Mouse (Mus musculus) intestine, embryonic 14.5 days (tissue): ENCODE measurements around the gene Trmu. TPM values are rescaled to one million over a fixed set of nuclear protein-coding genes. Genes with fewer than 3 reads are reported as not detected.

Experiments
- ATAC-seq: fragments of 200-750 bp; cut with Nextera tagmentation; replicated peaks from 2 replicates; pipeline ENCODE4 v1.8.0; 2017; ENCODE audit warnings: low read depth, moderate number of reproducible peaks, moderate TSS enrichment, moderate library complexity; ENCODE audit not compliant: low FRiP score, low TSS enrichment
- DNase-seq: peaks from one replicate; pipeline ENCODE4 v3.0.0-alpha.2; 2018; ENCODE audit warnings: low spot score
- H3K27ac ChIP-seq: fragments of 300-500 bp; sonication (generic); 2 replicates; pipeline ENCODE4 v1.5.1; 2014; ENCODE audit warnings: low read depth, mild to moderate bottlenecking, control low read depth
- H3K27me3 ChIP-seq: fragments of 300-500 bp; sonication (generic); replicated peaks from 2 replicates; pipeline ENCODE4 v1.6.1; 2014; ENCODE audit warnings: low read length, control low read depth; ENCODE audit not compliant: control insufficient read depth, insufficient read depth
- H3K36me3 ChIP-seq: fragments of 300-500 bp; sonication (generic); 2 replicates; pipeline ENCODE4 v1.6.1; 2014; ENCODE audit warnings: low read length, control low read depth; ENCODE audit not compliant: control insufficient read depth, insufficient read depth
- H3K4me1 ChIP-seq: fragments of 300-500 bp; sonication (generic); replicated peaks from 2 replicates; pipeline ENCODE4 v1.6.1; 2014; ENCODE audit warnings: low read length, control low read depth, mixed read lengths; ENCODE audit not compliant: control insufficient read depth, insufficient read depth
- H3K4me2 ChIP-seq: fragments of 300-500 bp; sonication (generic); 2 replicates; pipeline ENCODE4 v1.6.1; 2014; ENCODE audit warnings: low read length
- H3K4me3 ChIP-seq: fragments of 300-500 bp; sonication (generic); 2 replicates; pipeline ENCODE4 v1.5.1; 2014; ENCODE audit warnings: low read depth, low read length, control low read depth, mixed read lengths
- H3K9ac ChIP-seq: fragments of 300-500 bp; sonication (generic); 2 replicates; pipeline ENCODE4 v1.6.1; 2014; ENCODE audit warnings: mild to moderate bottlenecking, low read length
- H3K9me3 ChIP-seq: fragments of 300-500 bp; sonication (generic); 2 replicates; pipeline ENCODE4 v1.6.1; 2016; ENCODE audit warnings: low read length, control low read depth; ENCODE audit not compliant: control insufficient read depth
- WGBS: fragments of 180-500 bp; shearing (Covaris S2); extraction: QIAGEN DNeasy Blood & Tissue Kit; methylation state at CpG from one replicate; pipeline ENCODE4 v1.1.7; 2014; 5-methylcytosine and 5-hydroxymethylcytosine counted together
- polyA plus RNA-seq: library from polyadenylated mRNA; unstranded; fragments of >200 nt; fragmentation: Nextera tagmentation; extraction: Ambion mirVana; gene quantifications from 2 replicates; pipeline ENCODE4 v1.2.1, GENCODE M21; 2014

The Trmu gene
- 35.7 and 36.4 TPM in 2 replicates for polyA plus RNA-seq

DNA sequence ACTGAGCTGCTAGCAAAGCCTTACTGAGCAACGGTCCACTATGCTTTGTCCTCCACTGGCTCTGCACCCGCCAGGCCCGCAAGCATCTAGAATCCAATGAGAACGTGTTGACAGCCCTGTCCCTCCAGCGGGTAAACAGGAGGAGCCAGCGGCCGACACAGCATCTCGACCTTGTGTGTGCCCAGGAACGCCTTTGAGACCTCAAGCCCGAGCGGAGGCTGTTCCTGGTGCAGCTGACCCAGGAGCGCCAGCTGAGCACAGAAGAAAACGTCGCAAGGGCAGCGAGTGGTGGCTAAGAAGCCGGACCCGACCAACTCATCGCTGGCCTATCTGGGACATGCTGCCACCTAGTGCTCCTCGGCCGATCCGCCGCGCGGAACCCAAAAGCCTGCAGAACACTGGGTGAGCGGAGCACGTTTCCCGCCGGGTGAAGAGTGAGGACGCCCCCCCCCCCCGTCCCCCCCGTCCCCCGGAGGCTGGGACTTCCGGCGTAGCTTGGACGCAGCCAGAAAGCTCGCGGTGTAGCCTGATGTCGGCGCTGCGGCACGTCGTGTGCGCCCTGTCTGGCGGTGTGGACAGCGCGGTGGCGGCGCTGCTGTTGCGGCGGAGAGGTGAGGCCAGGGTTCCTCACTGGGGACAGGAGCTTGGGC lies at the start of gene Trmu:
Trmu (plus strand) TSS at position 465 of the 650 bp plus-strand sequence.
- DNase-seq (peak; percentile 96), ATAC-seq (peak; percentile 93)
- peaks cover 6% of the 10 kb centered on the region for H3K4me1 ChIP-seq
- 2% methylated on average over 50 of the region's 50 CpGs for WGBS
- H3K9ac ChIP-seq = peak within 1 kb of the TSS; percentile 87
- H3K27me3 ChIP-seq = no peaks in the 10 kb centered on the region
- H3K4me2 ChIP-seq = peak within 1 kb of the TSS; percentile 75
- H3K9me3 ChIP-seq = no peaks in the 10 kb centered on the region
- peak within 1 kb of the TSS; percentile 72 for H3K27ac ChIP-seq
- H3K4me3 ChIP-seq = peak within 1 kb of the TSS; percentile 58
- H3K36me3 ChIP-seq = peaks cover 39% of the 10 kb centered on the region

DNA sequence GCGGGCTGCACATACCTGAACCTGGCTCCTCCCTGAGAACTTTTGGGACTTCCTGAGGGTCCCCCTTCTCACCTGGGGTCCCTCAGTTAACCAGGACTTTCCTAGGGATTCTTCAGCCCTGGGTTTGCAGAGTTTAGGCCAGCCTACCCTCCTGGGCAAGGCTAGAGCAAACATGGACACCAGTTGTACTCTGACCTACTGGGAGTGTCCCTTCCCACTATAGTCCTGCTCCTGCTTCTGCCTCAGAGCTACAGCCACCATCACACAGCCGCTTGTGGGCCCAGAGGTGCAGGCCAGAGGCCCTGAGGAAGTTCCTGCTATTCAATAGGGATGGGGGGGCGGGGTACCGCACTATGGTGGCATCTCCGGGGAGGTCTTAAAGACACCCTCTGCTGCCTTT lies 49.6 kb upstream of the Trmu start:
- no peak overlapping the region for H3K27ac ChIP-seq
- H3K9ac ChIP-seq = no peak overlapping the region
- H3K4me2 ChIP-seq = no peak overlapping the region
- no peaks in the 10 kb centered on the region for H3K27me3 ChIP-seq
- 65% methylated on average over 5 of the region's 5 CpGs for WGBS
- H3K9me3 ChIP-seq = no peaks in the 10 kb centered on the region
- H3K36me3 ChIP-seq = no peaks in the 10 kb centered on the region
- ATAC-seq (no peak), DNase-seq (no peak)
- H3K4me3 ChIP-seq = no peak overlapping the region
- H3K4me1 ChIP-seq = peaks cover 8% of the 10 kb centered on the region

DNA sequence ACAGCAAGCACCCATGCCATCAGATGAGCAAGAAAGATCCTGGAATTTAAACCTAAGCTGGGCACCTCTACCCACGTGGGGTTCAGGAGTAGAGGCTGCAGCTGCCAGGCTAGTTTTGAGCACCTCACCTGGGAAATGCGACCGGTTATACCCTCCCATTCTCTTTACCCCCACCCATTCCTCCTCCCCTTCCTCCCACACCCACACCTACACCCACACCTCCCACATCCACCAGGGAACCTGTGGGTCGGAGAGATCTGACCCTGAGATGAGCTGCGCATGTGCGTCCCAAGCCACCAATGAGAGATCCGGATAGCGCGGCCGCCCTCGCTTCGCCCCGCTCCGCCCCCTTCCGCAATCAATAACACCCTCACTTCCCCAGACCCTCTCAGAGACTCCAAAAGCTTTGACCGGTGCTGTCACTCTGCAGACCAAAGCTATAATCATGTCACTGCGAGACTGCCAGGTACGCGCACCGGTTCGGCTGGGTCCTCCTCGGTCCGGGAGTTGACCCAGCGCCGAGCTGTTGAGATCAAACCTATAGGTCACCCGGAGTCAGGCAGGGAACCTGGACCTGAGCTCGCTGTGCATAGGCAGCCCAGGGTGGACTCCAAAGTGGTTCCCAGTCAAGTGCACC lies 47.0 kb upstream of the Trmu start, which contains the start of gene Ttc38:
Ttc38 (plus strand) TSS at position 353 of the 637 bp plus-strand sequence.
- Histone ChIP-seq H3K4me3 (peak within 1 kb of the TSS; percentile 49), H3K4me1 (peaks cover 8% of the 10 kb centered on the region), H3K27ac (no peak within 1 kb of the TSS), H3K36me3 (no peaks in the 10 kb centered on the region), H3K9ac (peak within 1 kb of the TSS; percentile 37), H3K27me3 (no peaks in the 10 kb centered on the region), H3K4me2 (peak within 1 kb of the TSS; percentile 77), H3K9me3 (no peaks in the 10 kb centered on the region)
- DNase-seq = peak; percentile 78
- ATAC-seq = peak; percentile 87
- WGBS = under 1% methylated on average over 27 of the region's 27 CpGs

DNA sequence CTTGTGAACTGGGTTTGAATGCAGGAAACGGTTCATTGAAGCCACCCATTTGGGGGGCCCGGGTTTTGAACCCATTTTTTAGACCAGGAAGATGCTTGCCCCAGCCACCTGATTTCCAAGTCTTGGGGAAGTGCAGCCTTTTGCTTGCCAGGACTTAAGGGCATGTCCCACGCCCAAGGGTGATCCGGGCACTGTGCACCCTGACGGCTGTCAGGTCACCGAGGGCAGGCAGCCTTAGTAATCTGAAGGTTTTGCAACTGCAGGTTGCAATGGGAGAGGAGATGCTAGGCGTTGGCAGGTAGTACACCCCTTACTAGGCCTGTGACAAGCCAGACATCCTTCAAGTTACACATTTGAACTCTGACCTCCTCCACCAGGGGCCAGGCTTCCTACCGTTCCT lies 46.5 kb upstream of the Trmu start:
- WGBS = 41% methylated on average over 8 of the region's 8 CpGs
- no peaks in the 10 kb centered on the region for H3K9me3 ChIP-seq
- no peak overlapping the region for H3K27ac ChIP-seq
- peaks cover 8% of the 10 kb centered on the region for H3K4me1 ChIP-seq
- no peaks in the 10 kb centered on the region for H3K36me3 ChIP-seq
- H3K4me2 ChIP-seq = peak overlapping the region; percentile 77
- peak overlapping the region; percentile 37 for H3K9ac ChIP-seq
- ATAC-seq = no peak
- H3K4me3 ChIP-seq = peak overlapping the region; percentile 49
- DNase-seq = no peak
- no peaks in the 10 kb centered on the region for H3K27me3 ChIP-seq

DNA sequence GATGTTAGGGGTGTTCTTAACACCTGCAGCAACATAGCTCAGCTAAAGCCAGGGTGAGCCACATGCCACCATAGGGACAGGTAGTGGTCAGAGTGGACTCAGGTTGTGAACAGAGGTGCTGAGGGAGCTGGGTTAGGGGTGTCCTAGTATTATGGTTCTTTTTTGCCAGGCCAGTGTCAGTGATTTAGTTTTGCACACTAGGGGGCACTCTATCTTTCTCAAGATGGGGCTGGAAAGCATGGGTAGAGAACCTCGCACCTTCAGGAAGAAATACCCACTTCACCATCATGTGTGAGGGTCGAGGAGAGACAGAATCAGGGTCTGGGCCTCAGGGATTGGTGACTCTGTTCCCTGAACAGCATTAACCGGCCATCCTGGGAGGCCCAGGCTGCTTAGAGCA lies 43.8 kb upstream of the Trmu start:
- no peak for DNase-seq
- Histone ChIP-seq H3K36me3 (no peaks in the 10 kb centered on the region), H3K9me3 (no peaks in the 10 kb centered on the region), H3K27ac (no peak overlapping the region), H3K27me3 (no peaks in the 10 kb centered on the region), H3K9ac (no peak overlapping the region), H3K4me2 (no peak overlapping the region), H3K4me3 (no peak overlapping the region), H3K4me1 (peaks cover 8% of the 10 kb centered on the region)
- WGBS = 60% methylated on average over 3 of the region's 3 CpGs
- ATAC-seq = no peak

DNA sequence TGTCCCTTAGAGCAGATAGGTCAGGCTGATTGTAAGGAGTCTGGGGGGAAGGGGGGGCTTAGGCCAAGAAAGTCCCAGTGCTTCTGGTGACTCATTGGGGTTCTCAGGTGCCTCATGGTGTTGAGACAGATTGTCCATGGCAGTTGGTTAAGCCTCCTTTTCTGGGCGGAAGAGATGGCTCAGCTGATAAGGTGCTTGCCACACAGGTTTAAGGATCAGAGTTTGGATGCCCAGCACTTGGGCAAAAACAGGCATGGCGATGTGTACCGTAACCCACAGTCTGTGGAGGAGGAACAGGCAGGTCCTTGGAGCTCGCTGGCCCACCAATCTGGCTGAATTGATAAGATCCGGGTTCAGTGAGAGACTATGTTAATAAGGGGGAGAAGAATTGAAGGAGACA lies 42.2 kb upstream of the Trmu start:
- Histone ChIP-seq H3K4me3 (no peak overlapping the region), H3K4me2 (no peak overlapping the region), H3K9ac (no peak overlapping the region), H3K36me3 (no peaks in the 10 kb centered on the region), H3K27me3 (no peaks in the 10 kb centered on the region), H3K27ac (no peak overlapping the region), H3K4me1 (peaks cover 5% of the 10 kb centered on the region), H3K9me3 (no peaks in the 10 kb centered on the region)
- 93% methylated on average over 5 of the region's 5 CpGs for WGBS
- no peak for ATAC-seq
- DNase-seq = no peak

DNA sequence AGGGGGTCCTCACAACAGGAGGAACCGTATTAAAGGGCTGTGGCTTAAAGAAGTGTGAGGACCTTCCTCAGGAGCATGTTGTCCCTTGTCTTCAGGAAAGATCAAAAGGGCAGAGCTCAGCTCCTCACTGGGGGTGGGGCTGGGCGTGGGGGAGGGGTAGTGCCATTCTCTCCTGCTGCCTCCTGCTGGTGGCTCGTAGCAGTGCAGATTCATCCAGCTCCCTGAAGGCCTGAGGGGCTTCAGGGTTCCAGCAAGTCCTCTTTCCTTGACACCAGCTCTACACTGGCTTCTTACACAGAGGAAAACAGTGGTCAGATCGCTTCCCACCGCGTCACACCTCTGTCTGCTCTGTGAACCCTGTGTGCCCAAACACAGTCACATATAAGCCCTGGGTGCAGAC lies 38.1 kb upstream of the Trmu start:
- ATAC-seq (no peak), DNase-seq (peak; percentile 63)
- Histone ChIP-seq H3K27ac (no peak overlapping the region), H3K4me1 (no peaks in the 10 kb centered on the region), H3K27me3 (no peaks in the 10 kb centered on the region), H3K9me3 (no peaks in the 10 kb centered on the region), H3K9ac (no peak overlapping the region), H3K4me2 (no peak overlapping the region), H3K4me3 (no peak overlapping the region), H3K36me3 (no peaks in the 10 kb centered on the region)
- WGBS = 33% methylated on average over 6 of the region's 6 CpGs

DNA sequence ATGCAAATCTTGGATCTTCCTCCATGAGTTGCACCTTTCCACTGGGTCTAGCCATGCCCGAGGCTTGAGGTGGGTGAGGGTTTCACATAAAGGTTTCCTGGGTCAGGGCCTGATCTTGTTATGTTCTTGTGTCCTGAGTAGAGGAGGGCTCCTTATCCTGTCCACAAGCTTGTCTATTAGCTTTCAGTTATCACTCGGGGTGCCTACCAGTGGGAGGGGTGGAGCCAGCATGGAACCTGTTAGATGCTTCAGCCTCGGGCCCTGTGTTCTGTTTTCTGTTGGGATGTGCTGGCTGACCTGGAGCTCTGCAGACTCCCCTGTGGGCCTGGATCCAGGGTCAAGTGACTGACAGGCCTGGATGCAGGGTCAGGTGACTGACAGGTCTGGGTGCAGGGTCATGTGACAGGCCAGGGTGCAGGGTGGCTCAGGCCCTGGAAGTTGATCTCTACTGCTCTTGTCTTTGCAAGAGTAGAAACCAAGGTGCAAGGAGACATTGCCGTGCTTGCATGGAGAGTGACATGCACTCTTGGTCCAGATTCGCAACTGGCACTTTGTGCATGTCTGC lies 37.2 kb upstream of the Trmu start:
- Histone ChIP-seq H3K4me3 (no peak overlapping the region), H3K4me2 (no peak overlapping the region), H3K27ac (no peak overlapping the region), H3K9me3 (no peaks in the 10 kb centered on the region), H3K4me1 (no peaks in the 10 kb centered on the region), H3K27me3 (no peaks in the 10 kb centered on the region), H3K9ac (no peak overlapping the region), H3K36me3 (no peaks in the 10 kb centered on the region)
- DNase-seq = no peak
- 75% methylated on average over 5 of the region's 5 CpGs for WGBS
- ATAC-seq = no peak
